Mouse (Mus musculus) adrenal gland, adult 8-10 months (tissue): ENCODE data around the gene Rab5if. TPM values are rescaled to one million over a fixed set of nuclear protein-coding genes. Genes with fewer than 3 reads are reported as not detected.

Experiments used
- total RNA-seq, 4 experiments: library from RNA; stranded (reverse); gene quantifications; 2 replicates each; pipeline ENCODE4 v1.2.4; 2022

Gene Rab5if
- total RNA-seq, 4 experiments from 2014 or later = 134 to 305 (median 233) TPM

Other genes starting within 250 kb of the Rab5if start
- 10 to 100 TPM; 43.0 to 72.3 (median 58.4) TPM for gene Dlgap4, start 249.4 kb upstream of the Rab5if start, total RNA-seq
- gene Myl9, start 87.7 kb upstream of the Rab5if start, total RNA-seq = 10 to 100 TPM; 37.2 to 58.6 (median 47.9) TPM
- gene Tgif2, start 23.1 kb upstream of the Rab5if start, total RNA-seq = 1 to 10 TPM; 2.4 to 4.0 (median 3.8) TPM
- gene 4930518I15Rik, start 5.2 kb upstream of the Rab5if start, total RNA-seq = 1 to 10 TPM; 2.6 to 6.2 (median 4.0) TPM
- gene Sla2, start 24.1 kb downstream of the Rab5if start, total RNA-seq = under 1 TPM in 1 of 4 experiments, not detected in 3; 0.14 TPM
- gene Ndrg3, start 128.9 kb downstream of the Rab5if start, total RNA-seq = 10 to 100 TPM; 54.3 to 81.0 (median 75.3) TPM
- gene Dsn1, start 144.0 kb downstream of the Rab5if start, total RNA-seq = 1 to 10 TPM; 4.8 to 7.7 (median 6.4) TPM
- 10 to 100 TPM; 38.6 to 50.0 (median 46.5) TPM for gene Soga1, start 216.1 kb downstream of the Rab5if start, total RNA-seq
- not detected for gene Tldc2, start 223.9 kb downstream of the Rab5if start, total RNA-seq